Mouse (Mus musculus) MEL (cell line): Measurements from ENCODE around the gene Cdk14. TPM values are rescaled to one million over a fixed set of nuclear protein-coding genes. Genes with fewer than 3 reads are reported as not detected.

Experiments used
- DNase-seq: peaks from one replicate; pipeline ENCODE4 v3.0.0; 2011; ENCODE audit warnings: low read depth, low spot score
- H3K27ac ChIP-seq: 2 replicates; pipeline ENCODE4 v1.5.1; 2012; ENCODE audit warnings: low read depth, mild to moderate bottlenecking, control low read depth, low read length, moderate library complexity; ENCODE audit not compliant: control insufficient read depth
- H3K27me3 ChIP-seq, 2 experiments: fragments of 150-350 bp in 1 of 2; sonication (generic) in 1 of 2; 2 replicates each; pipeline ENCODE4 v1.6.1; 2012; ENCODE audit warnings: low read length in 2 of 2, mild to moderate bottlenecking in 2 of 2, improper control_type of control experiment in 1 of 2, moderate library complexity in 1 of 2; ENCODE audit not compliant: insufficient read depth in 2 of 2, control insufficient read depth in 1 of 2
- H3K36me3 ChIP-seq, 2 experiments: 2 replicates each; pipeline ENCODE4 v1.6.1; 2012 to 2014; ENCODE audit warnings: low read length in 2 of 2, improper control_type of control experiment in 1 of 2, inconsistent platforms in 1 of 2, mild to moderate bottlenecking in 1 of 2; ENCODE audit not compliant: insufficient read depth in 2 of 2, control insufficient read depth in 1 of 2
- H3K4me1 ChIP-seq, 2 experiments: fragments of 150-350 bp in 1 of 2; sonication (generic) in 1 of 2; 2 replicates each; pipeline ENCODE4 v1.6.1; 2012; ENCODE audit warnings: low read length in 2 of 2, improper control_type of control experiment in 1 of 2, mild to moderate bottlenecking in 1 of 2; ENCODE audit not compliant: insufficient read depth in 2 of 2, control insufficient read depth in 1 of 2
- H3K4me3 ChIP-seq, 2 experiments: fragments of 150-350 bp in 1 of 2; sonication (generic) in 1 of 2; 2 replicates each; pipeline ENCODE4 v1.5.1; 2012; ENCODE audit warnings: low read depth in 2 of 2, low read length in 2 of 2, mild to moderate bottlenecking in 2 of 2, moderate library complexity in 2 of 2, control low read depth in 1 of 2, improper control_type of control experiment in 1 of 2; ENCODE audit not compliant: control insufficient read depth in 1 of 2, insufficient read depth in 1 of 2
- H3K79me2 ChIP-seq: 2 replicates; pipeline ENCODE4 v1.6.1; 2012; ENCODE audit warnings: mild to moderate bottlenecking, low read length, moderate library complexity; ENCODE audit not compliant: control insufficient read depth, poor library complexity, insufficient read depth
- H3K9ac ChIP-seq: 2 replicates; pipeline ENCODE4 v1.6.1; 2012; ENCODE audit warnings: low read depth, mild to moderate bottlenecking, control low read depth, low read length, moderate library complexity; ENCODE audit not compliant: control insufficient read depth, poor library complexity, severe bottlenecking
- H3K9me3 ChIP-seq: fragments of 150-350 bp; sonication (generic); replicated peaks from 2 replicates; pipeline ENCODE4 v1.6.1; 2012; ENCODE audit warnings: mild to moderate bottlenecking, low read length, improper control_type of control experiment, moderate library complexity; ENCODE audit not compliant: insufficient read depth
- CHD1 ChIP-seq: IDR thresholded peaks from 2 replicates; pipeline ENCODE4 v1.6.1; 2012; ENCODE audit warnings: low read depth, mild to moderate bottlenecking, inconsistent platforms, low read length, improper control_type of control experiment
- CHD2 ChIP-seq: IDR thresholded peaks from 2 replicates; pipeline ENCODE4 v1.6.1; 2011; ENCODE audit warnings: low read length, improper control_type of control experiment
- E2F4 ChIP-seq: IDR thresholded peaks from 2 replicates; pipeline ENCODE4 v1.6.1; 2011; ENCODE audit warnings: low read depth, low read length, improper control_type of control experiment, borderline replicate concordance
- ETS1 ChIP-seq: IDR thresholded peaks from 2 replicates; pipeline ENCODE4 v1.6.1; 2012; ENCODE audit warnings: low read depth, mild to moderate bottlenecking, inconsistent platforms, low read length, improper control_type of control experiment, moderate library complexity
- GATA1 ChIP-seq: IDR thresholded peaks from 2 replicates; pipeline ENCODE4 v1.6.1; 2011; ENCODE audit warnings: low read depth, low read length, improper control_type of control experiment
- JUND ChIP-seq: IDR thresholded peaks from 2 replicates; pipeline ENCODE4 v1.6.1; 2011; ENCODE audit warnings: low read depth, mild to moderate bottlenecking, improper control_type of control experiment, low read length
- KAT2A ChIP-seq: conservative IDR thresholded peaks from 2 replicates; pipeline ENCODE4 v1.6.1; 2012; ENCODE audit warnings: low read depth, low read length, improper control_type of control experiment, inconsistent platforms
- MAX ChIP-seq: IDR thresholded peaks from 2 replicates; pipeline ENCODE4 v1.6.1; 2011; ENCODE audit warnings: low read length, improper control_type of control experiment
- MXI1 ChIP-seq: IDR thresholded peaks from 2 replicates; pipeline ENCODE4 v1.6.1; 2011; ENCODE audit warnings: mild to moderate bottlenecking, low read depth, low read length, improper control_type of control experiment
- MYC ChIP-seq: IDR thresholded peaks from 2 replicates; pipeline ENCODE4 v1.6.1; 2011; ENCODE audit warnings: low read depth, mild to moderate bottlenecking, low read length, improper control_type of control experiment, moderate library complexity
- NELFE ChIP-seq: IDR thresholded peaks from 2 replicates; pipeline ENCODE4 v1.6.1; 2011; ENCODE audit warnings: low read depth, low read length, improper control_type of control experiment
- POLR2AphosphoS2 ChIP-seq: IDR thresholded peaks from 2 replicates; pipeline ENCODE4 v1.6.1; 2011; ENCODE audit warnings: low read length, improper control_type of control experiment
- POLR2AphosphoS5 ChIP-seq: IDR thresholded peaks from 2 replicates; pipeline ENCODE4 v1.6.1; 2012; ENCODE audit warnings: low read depth, borderline replicate concordance, mild to moderate bottlenecking, inconsistent platforms, low read length, moderate library complexity, mixed read lengths
- RCOR1 ChIP-seq: IDR thresholded peaks from 2 replicates; pipeline ENCODE4 v1.6.1; 2012; ENCODE audit warnings: low read depth, mild to moderate bottlenecking, inconsistent platforms, low read length, improper control_type of control experiment
- SIN3A ChIP-seq: IDR thresholded peaks from 2 replicates; pipeline ENCODE4 v1.6.1; 2012; ENCODE audit warnings: low read length, improper control_type of control experiment, inconsistent platforms
- TAL1 ChIP-seq: IDR thresholded peaks from 2 replicates; pipeline ENCODE4 v1.6.1; 2012; ENCODE audit warnings: mild to moderate bottlenecking, inconsistent platforms, low read length, moderate library complexity, mixed read lengths
- TCF12 ChIP-seq: IDR thresholded peaks from 2 replicates; pipeline ENCODE4 v1.6.1; 2014; ENCODE audit warnings: low read depth, mild to moderate bottlenecking, inconsistent platforms, low read length, improper control_type of control experiment, moderate library complexity
- UBTF ChIP-seq: IDR thresholded peaks from 2 replicates; pipeline ENCODE4 v1.6.1; 2012; ENCODE audit warnings: low read depth, mild to moderate bottlenecking, inconsistent platforms, low read length, improper control_type of control experiment, moderate library complexity, borderline replicate concordance; ENCODE audit not compliant: insufficient read depth
- ZC3H11A ChIP-seq: IDR thresholded peaks from 2 replicates; pipeline ENCODE4 v1.6.1; 2012; ENCODE audit warnings: low read depth, mild to moderate bottlenecking, inconsistent platforms, low read length, improper control_type of control experiment
- ZKSCAN1 ChIP-seq: IDR thresholded peaks from 2 replicates; pipeline ENCODE4 v1.6.1; 2012; ENCODE audit warnings: low read depth, mild to moderate bottlenecking, inconsistent platforms, low read length, improper control_type of control experiment, moderate library complexity
- ZNF384 ChIP-seq: IDR thresholded peaks from 2 replicates; pipeline ENCODE4 v1.6.1; 2012; ENCODE audit warnings: low read depth, mild to moderate bottlenecking, inconsistent platforms, low read length, improper control_type of control experiment
- polyA plus RNA-seq, 2 experiments: library from polyadenylated mRNA; stranded (reverse) in 1 of 2; unstranded in 1 of 2; fragments of >175 nt in 1 of 2; fragments of >200 nt in 1 of 2; gene quantifications; 2 replicates each; pipeline versions ENCODE4 v1.2.1 to v1.2.4; 2012; ENCODE audit warnings: low replicate concordance in 2 of 2, low read depth in 1 of 2; ENCODE audit not compliant: insufficient read length in 2 of 2, insufficient read depth in 1 of 2, missing spikeins in 1 of 2
- total RNA-seq: library from RNA; depleted of rRNA; stranded (reverse); fragments of 300-350 nt; gene quantifications from 2 replicates; pipeline ENCODE4 v1.2.3, GENCODE M21; 2012

The Cdk14 gene
- total and polyA plus RNA-seq, 3 experiments: not detected

DNA sequence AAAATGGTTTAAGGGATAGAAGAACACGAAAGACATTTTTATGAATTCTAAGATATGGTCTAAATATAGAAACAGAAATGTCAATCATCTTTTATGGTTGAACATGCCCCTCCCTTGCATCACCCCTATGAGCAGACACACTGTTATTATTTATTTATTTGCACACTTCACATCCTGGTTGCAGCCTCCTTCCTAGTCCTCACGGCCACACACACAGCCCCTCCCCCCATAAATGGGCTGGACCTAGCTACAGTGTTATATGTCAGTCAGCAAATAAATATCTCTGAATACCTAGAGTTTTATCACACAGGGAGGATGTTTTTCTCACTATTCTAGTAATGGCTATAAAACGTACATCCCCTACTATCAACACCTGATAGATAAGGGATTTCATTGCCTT, 633.3 kb downstream of the Cdk14 start:
- Histone ChIP-seq H3K4me1 (no peaks in the 10 kb centered on the region), H3K9ac (no peak overlapping the region), H3K36me3 (no peaks in the 10 kb centered on the region), H3K4me3 (no peak overlapping the region), H3K79me2 (no peaks in the 10 kb centered on the region), H3K27me3 (no peaks in the 10 kb centered on the region), H3K27ac (no peak overlapping the region), H3K9me3 (no peaks in the 10 kb centered on the region)
- no peak for DNase-seq
- TF ChIP-seq NELFE: no peak
- no peak for TF ChIP-seq RCOR1
- TF ChIP-seq E2F4: no peak

DNA sequence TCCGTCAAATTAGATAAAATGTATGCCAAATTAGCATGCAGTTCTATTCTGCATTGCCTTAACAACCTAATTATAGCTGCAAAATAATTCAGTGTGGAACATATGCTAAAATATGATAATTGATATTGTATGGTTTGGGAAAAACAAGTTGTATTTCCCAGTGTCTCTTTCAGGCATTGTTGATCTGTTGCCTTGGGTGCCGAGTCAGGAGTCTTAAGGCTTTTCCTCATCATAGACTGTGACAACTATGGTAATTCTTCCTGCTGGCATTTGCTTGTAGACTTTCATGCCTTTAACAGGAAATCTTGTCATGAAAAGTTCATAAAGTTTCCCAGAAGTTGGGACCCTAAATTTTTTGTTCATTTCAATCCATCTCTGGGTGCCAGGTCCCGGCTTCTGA, 641.8 kb downstream of the Cdk14 start:
- TF ChIP-seq MYC (no peak), UBTF (no peak), GATA1 (no peak), JUND (no peak), ETS1 (no peak), ZC3H11A (no peak), CHD2 (no peak), TCF12 (no peak), RCOR1 (no peak), NELFE (no peak), MXI1 (no peak), ZKSCAN1 (no peak), POLR2AphosphoS5 (no peak), POLR2AphosphoS2 (no peak), MAX (no peak), ZNF384 (no peak), SIN3A (no peak), CHD1 (no peak), KAT2A (no peak), TAL1 (no peak)
- no peak overlapping the region for H3K9ac ChIP-seq

More for the DNA sequence above, 641.8 kb downstream of the Cdk14 start:
- Histone ChIP-seq H3K27ac (no peak overlapping the region), H3K4me3 (no peak overlapping the region), H3K4me1 (no peaks in the 10 kb centered on the region), H3K27me3 (no peaks in the 10 kb centered on the region), H3K79me2 (no peaks in the 10 kb centered on the region), H3K36me3 (no peaks in the 10 kb centered on the region), H3K9me3 (no peaks in the 10 kb centered on the region)
- DNase-seq: no peak
